Mouse (Mus musculus) ES-E14 (cell line): ENCODE measurements around the gene Ewsr1.

ENCODE experiments used
- CHD2 ChIP-seq: IDR thresholded peaks from 2 replicates; pipeline ENCODE4 v1.6.1; 2014; ENCODE audit warnings: mild to moderate bottlenecking, low read depth, low read length, inconsistent platforms
- HCFC1 ChIP-seq: IDR thresholded peaks from 2 replicates; pipeline ENCODE4 v1.6.1; 2012; ENCODE audit warnings: low read length, inconsistent platforms, borderline replicate concordance; ENCODE audit not compliant: insufficient read depth
- MAFK ChIP-seq: IDR thresholded peaks from 2 replicates; pipeline ENCODE4 v1.6.1; 2014; ENCODE audit warnings: mild to moderate bottlenecking, low read depth, low read length, inconsistent platforms; ENCODE audit not compliant: insufficient read depth
- ZC3H11A ChIP-seq: IDR thresholded peaks from 2 replicates; pipeline ENCODE4 v1.6.1; 2012; ENCODE audit warnings: low read depth, mild to moderate bottlenecking, inconsistent platforms, low read length, borderline replicate concordance
- ZNF384 ChIP-seq: IDR thresholded peaks from 2 replicates; pipeline ENCODE4 v1.6.1; 2012; ENCODE audit warnings: low read depth, low read length, inconsistent platforms

DNA sequence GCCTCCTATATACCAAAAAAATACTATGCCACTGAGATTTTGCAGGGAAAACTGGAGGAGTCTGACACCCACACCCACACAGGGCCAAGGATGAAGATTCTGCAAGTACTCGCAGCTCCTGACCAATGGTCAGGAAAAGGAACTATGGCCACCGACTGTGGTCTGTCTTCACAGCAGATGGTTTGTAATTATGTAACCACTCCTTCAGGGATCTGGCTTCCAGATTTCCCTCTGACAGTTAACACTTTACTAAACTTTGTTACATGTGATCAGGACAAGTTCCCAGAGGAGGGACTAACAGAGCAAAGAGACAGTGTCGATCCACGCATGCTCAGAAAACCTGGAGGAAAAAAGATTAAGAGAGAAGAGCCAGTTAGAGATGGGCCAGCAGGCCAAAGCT lies 33.7 kb upstream of the Ewsr1 start:
- TF ChIP-seq HCFC1 (no peak), ZC3H11A (no peak), CHD2 (no peak), ZNF384 (no peak), MAFK (no peak)
